Mouse (Mus musculus): ENCODE results near the gene Phactr1. TPM values are rescaled to one million over a fixed set of nuclear protein-coding genes. Genes with fewer than 3 reads are reported as not detected.

The Phactr1 gene
- polyA plus RNA-seq, 1 experiment from 2014 or later = 0.61 TPM

DNA sequence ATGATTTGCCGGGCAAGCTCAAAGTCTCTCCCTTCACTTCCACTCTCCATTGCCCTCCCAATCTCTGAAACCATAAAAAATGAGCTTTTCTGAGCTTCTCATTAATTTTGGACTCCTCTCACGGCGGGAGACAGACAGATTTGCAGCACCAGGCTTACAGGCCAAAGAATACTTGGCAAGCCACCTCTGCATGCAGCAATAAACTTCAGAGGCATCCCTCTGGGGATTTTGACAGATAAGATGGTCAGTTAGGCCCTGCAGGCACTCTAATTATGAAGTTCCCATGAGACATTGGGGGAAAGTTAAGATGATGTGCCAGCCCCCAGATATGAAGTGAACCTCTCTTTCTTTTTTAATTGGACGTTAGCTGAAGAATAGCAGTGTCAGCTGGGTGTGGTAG is 300.2 kb downstream of the Phactr1 start:
- no peak overlapping the region for H3K4me3 ChIP-seq (ENCODE audit: low read depth, low read length)
- no peaks in the 10 kb centered on the region for H3K27me3 ChIP-seq (ENCODE audit: control insufficient read depth, insufficient read depth, low read depth, low read length)
- no peak overlapping the region for H3K4me2 ChIP-seq (ENCODE audit: low read depth, low read length)
- no peaks in the 10 kb centered on the region for H3K36me3 ChIP-seq (ENCODE audit: control insufficient read depth, insufficient read depth)
- no peak for ATAC-seq (ENCODE audit: low read depth)
- H3K9me3 ChIP-seq (replicated peaks; ENCODE audit: control insufficient read depth, low read length) = no peaks in the 10 kb centered on the region
- no peaks in the 10 kb centered on the region for H3K4me1 ChIP-seq (ENCODE audit: control insufficient read depth, low read depth, low read length)
- WGBS (ENCODE audit: insufficient replicate concordance) = 53% methylated on average over 4 of the region's 4 CpGs
- H3K9ac ChIP-seq (ENCODE audit: low read depth, low read length) = no peak overlapping the region
- H3K27ac ChIP-seq (ENCODE audit: low read length) = no peak overlapping the region

GRCm38 (mm10) chr13:42982646-42983045 is 302.2 kb downstream of the Phactr1 start:
- ATAC-seq (ENCODE audit: low read depth) = no peak
- no peaks in the 10 kb centered on the region for H3K9me3 ChIP-seq (replicated peaks; ENCODE audit: control insufficient read depth, low read length)
- H3K4me3 ChIP-seq (ENCODE audit: low read depth, low read length) = no peak overlapping the region
- H3K27me3 ChIP-seq (ENCODE audit: control insufficient read depth, insufficient read depth, low read depth, low read length) = no peaks in the 10 kb centered on the region
- no peak overlapping the region for H3K4me2 ChIP-seq (ENCODE audit: low read depth, low read length)
- H3K27ac ChIP-seq (ENCODE audit: low read length) = no peak overlapping the region
- no peak overlapping the region for H3K9ac ChIP-seq (ENCODE audit: low read depth, low read length)
- no peaks in the 10 kb centered on the region for H3K4me1 ChIP-seq (ENCODE audit: control insufficient read depth, low read depth, low read length)
- no peaks in the 10 kb centered on the region for H3K36me3 ChIP-seq (ENCODE audit: control insufficient read depth, insufficient read depth)
- WGBS (ENCODE audit: insufficient replicate concordance) = 75% methylated on average over 9 of the region's 9 CpGs

DNA sequence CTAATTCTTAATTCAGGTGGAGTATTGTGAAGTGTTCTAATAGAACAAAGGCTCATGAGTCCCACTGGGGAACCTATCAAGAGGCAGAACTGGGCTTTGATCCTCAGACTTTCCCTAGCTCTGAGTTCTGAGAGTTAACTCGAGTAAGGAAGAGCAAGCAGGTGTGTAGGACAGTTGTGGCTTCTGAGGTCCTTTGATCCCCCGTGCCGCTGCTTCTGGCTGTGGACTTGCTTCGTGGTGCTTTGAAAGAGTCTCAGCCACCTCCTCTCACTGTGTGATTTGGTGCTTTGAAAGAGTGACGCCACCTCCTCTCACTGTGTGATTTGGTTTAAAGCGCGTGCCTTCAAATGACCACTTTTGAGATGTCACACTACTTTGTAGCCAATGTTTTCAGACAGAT is 305.4 kb downstream of the Phactr1 start:
- WGBS (ENCODE audit: insufficient replicate concordance) = 63% methylated on average over 7 of the region's 7 CpGs
- Histone ChIP-seq H3K27me3 (ENCODE audit: control insufficient read depth, insufficient read depth, low read depth, low read length) (no peaks in the 10 kb centered on the region), H3K4me2 (ENCODE audit: low read depth, low read length) (no peak overlapping the region), H3K27ac (ENCODE audit: low read length) (no peak overlapping the region), H3K9me3 (replicated peaks; ENCODE audit: control insufficient read depth, low read length) (no peaks in the 10 kb centered on the region), H3K4me1 (ENCODE audit: control insufficient read depth, low read depth, low read length) (no peaks in the 10 kb centered on the region), H3K4me3 (ENCODE audit: low read depth, low read length) (no peak overlapping the region), H3K9ac (ENCODE audit: low read depth, low read length) (no peak overlapping the region), H3K36me3 (ENCODE audit: control insufficient read depth, insufficient read depth) (no peaks in the 10 kb centered on the region)
- no peak for ATAC-seq (ENCODE audit: low read depth)

- Histone ChIP-seq H3K27me3 (ENCODE audit: control insufficient read depth, insufficient read depth, low read depth, low read length) (no peaks in the 10 kb centered on the region), H3K36me3 (ENCODE audit: control insufficient read depth, insufficient read depth) (no peaks in the 10 kb centered on the region), H3K9ac (ENCODE audit: low read depth, low read length) (no peak overlapping the region), H3K9me3 (replicated peaks; ENCODE audit: control insufficient read depth, low read length) (no peaks in the 10 kb centered on the region), H3K27ac (ENCODE audit: low read length) (no peak overlapping the region), H3K4me2 (ENCODE audit: low read depth, low read length) (no peak overlapping the region), H3K4me1 (ENCODE audit: control insufficient read depth, low read depth, low read length) (no peaks in the 10 kb centered on the region), H3K4me3 (ENCODE audit: low read depth, low read length) (no peak overlapping the region)
- ATAC-seq (ENCODE audit: low read depth) = no peak
- 55% methylated on average over 5 of the region's 5 CpGs for WGBS (ENCODE audit: insufficient replicate concordance)
Measured at GRCm38 (mm10) chr13:42987931-42988579, 307.6 kb downstream of the Phactr1 start.

DNA sequence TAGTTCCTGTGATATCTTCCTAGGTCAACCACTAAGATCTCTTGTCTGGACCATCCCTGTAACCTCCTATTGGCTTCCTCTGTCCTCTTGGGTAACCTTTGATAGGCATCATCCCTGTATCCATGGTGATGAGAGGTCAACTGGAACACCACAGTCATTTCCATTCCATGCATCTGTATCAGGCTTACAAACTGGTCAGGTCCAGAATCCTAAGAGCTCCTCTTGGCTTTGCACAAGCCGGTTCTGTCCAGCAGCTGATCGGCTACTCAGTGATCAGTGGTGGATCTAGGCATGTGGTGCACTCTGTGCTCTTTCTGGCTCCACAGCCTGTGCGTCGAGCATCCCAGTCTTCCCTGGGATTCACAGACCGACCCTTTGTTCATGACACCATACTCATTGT is 309.1 kb downstream of the Phactr1 start:
- Histone ChIP-seq H3K27ac (ENCODE audit: low read length) (no peak overlapping the region), H3K4me3 (ENCODE audit: low read depth, low read length) (no peak overlapping the region), H3K36me3 (ENCODE audit: control insufficient read depth, insufficient read depth) (no peaks in the 10 kb centered on the region), H3K9me3 (replicated peaks; ENCODE audit: control insufficient read depth, low read length) (no peaks in the 10 kb centered on the region), H3K4me1 (ENCODE audit: control insufficient read depth, low read depth, low read length) (no peaks in the 10 kb centered on the region), H3K9ac (ENCODE audit: low read depth, low read length) (no peak overlapping the region), H3K4me2 (ENCODE audit: low read depth, low read length) (no peak overlapping the region), H3K27me3 (ENCODE audit: control insufficient read depth, insufficient read depth, low read depth, low read length) (no peaks in the 10 kb centered on the region)
- WGBS (ENCODE audit: insufficient replicate concordance) = 63% methylated on average over 5 of the region's 5 CpGs
- no peak for ATAC-seq (ENCODE audit: low read depth)

- Histone ChIP-seq H3K36me3 (ENCODE audit: control insufficient read depth, insufficient read depth) (no peaks in the 10 kb centered on the region), H3K4me2 (ENCODE audit: low read depth, low read length) (no peak overlapping the region), H3K27ac (ENCODE audit: low read length) (no peak overlapping the region), H3K9ac (ENCODE audit: low read depth, low read length) (no peak overlapping the region), H3K4me3 (ENCODE audit: low read depth, low read length) (no peak overlapping the region), H3K9me3 (replicated peaks; ENCODE audit: control insufficient read depth, low read length) (no peaks in the 10 kb centered on the region), H3K27me3 (ENCODE audit: control insufficient read depth, insufficient read depth, low read depth, low read length) (no peaks in the 10 kb centered on the region), H3K4me1 (ENCODE audit: control insufficient read depth, low read depth, low read length) (no peaks in the 10 kb centered on the region)
- no peak for ATAC-seq (ENCODE audit: low read depth)
- 72% methylated on average over 3 of the region's 3 CpGs for WGBS (ENCODE audit: insufficient replicate concordance)
Measured at GRCm38 (mm10) chr13:42990051-42990450, 309.6 kb downstream of the Phactr1 start.

DNA sequence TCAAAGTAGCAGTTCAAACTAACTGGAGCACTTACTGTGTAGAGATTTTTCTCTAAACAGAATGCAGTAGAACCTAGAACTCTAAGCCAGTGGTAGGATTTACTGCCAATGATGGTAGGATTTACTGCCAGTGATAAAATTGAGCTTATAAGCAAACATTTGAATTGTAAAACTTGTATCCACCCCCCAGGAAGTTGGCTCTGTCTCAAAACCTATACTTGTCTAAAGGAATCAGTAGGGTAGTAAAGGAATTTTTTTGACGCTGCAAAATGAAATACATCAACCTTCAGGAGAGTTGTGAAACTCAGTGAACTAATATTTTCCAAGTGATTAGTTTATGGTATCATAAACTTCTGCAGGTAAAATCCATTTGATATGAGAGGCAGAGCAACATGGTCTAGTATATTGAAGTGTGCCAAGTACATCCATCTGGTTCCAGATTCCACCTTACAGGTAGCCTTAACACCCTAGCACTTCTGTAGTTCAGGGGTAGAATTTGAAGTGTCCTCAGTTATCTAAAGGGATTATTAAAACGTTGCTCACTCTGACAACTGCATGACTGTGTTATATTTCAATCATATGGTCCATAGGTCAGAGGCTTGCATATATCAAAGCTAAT is 310.2 kb downstream of the Phactr1 start:
- 42% methylated on average over 2 of the region's 2 CpGs for WGBS (ENCODE audit: insufficient replicate concordance)
- no peak for ATAC-seq (ENCODE audit: low read depth)

DNA sequence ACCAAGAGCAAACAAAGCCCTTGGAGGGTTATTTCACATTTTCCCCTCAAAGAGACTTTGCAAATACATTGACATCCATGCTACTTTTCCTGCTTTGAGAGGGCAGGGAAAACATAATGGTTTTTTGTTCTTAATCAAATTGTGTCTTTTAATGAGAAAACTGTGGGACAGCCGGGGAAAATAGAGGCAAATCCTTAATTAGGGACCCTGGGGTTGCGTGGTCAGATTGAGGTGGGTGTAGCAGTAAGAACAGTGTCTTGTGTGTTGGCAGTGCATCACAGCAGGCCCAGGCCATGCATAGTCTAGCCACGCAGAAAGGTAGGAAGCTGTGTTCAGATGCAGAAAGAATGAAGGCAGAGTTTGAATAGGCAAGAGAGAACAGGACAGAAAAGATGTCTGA is 310.7 kb downstream of the Phactr1 start:
- Histone ChIP-seq H3K4me1 (ENCODE audit: control insufficient read depth, low read depth, low read length) (no peaks in the 10 kb centered on the region), H3K9me3 (replicated peaks; ENCODE audit: control insufficient read depth, low read length) (no peaks in the 10 kb centered on the region), H3K4me3 (ENCODE audit: low read depth, low read length) (no peak overlapping the region), H3K9ac (ENCODE audit: low read depth, low read length) (no peak overlapping the region), H3K27me3 (ENCODE audit: control insufficient read depth, insufficient read depth, low read depth, low read length) (no peaks in the 10 kb centered on the region), H3K4me2 (ENCODE audit: low read depth, low read length) (no peak overlapping the region), H3K27ac (ENCODE audit: low read length) (no peak overlapping the region), H3K36me3 (ENCODE audit: control insufficient read depth, insufficient read depth) (no peaks in the 10 kb centered on the region)
- WGBS (ENCODE audit: insufficient replicate concordance) = 59% methylated on average over 3 of the region's 3 CpGs
- no peak for ATAC-seq (ENCODE audit: low read depth)

More for the DNA sequence above, 310.2 kb downstream of the Phactr1 start:
- Histone ChIP-seq H3K4me3 (ENCODE audit: low read depth, low read length) (no peak overlapping the region), H3K9ac (ENCODE audit: low read depth, low read length) (no peak overlapping the region), H3K27ac (ENCODE audit: low read length) (no peak overlapping the region), H3K36me3 (ENCODE audit: control insufficient read depth, insufficient read depth) (no peaks in the 10 kb centered on the region), H3K4me2 (ENCODE audit: low read depth, low read length) (no peak overlapping the region), H3K4me1 (ENCODE audit: control insufficient read depth, low read depth, low read length) (no peaks in the 10 kb centered on the region), H3K27me3 (ENCODE audit: control insufficient read depth, insufficient read depth, low read depth, low read length) (no peaks in the 10 kb centered on the region), H3K9me3 (replicated peaks; ENCODE audit: control insufficient read depth, low read length) (no peaks in the 10 kb centered on the region)

- no peak overlapping the region for H3K27ac ChIP-seq (ENCODE audit: low read length)
- no peak overlapping the region for H3K4me3 ChIP-seq (ENCODE audit: low read depth, low read length)
- H3K27me3 ChIP-seq (ENCODE audit: control insufficient read depth, insufficient read depth, low read depth, low read length) = no peaks in the 10 kb centered on the region
- H3K4me2 ChIP-seq (ENCODE audit: low read depth, low read length) = no peak overlapping the region
- H3K9me3 ChIP-seq (replicated peaks; ENCODE audit: control insufficient read depth, low read length) = no peaks in the 10 kb centered on the region
- 44% methylated on average over 4 of the region's 4 CpGs for WGBS (ENCODE audit: insufficient replicate concordance)
- no peak for ATAC-seq (ENCODE audit: low read depth)
- no peak overlapping the region for H3K9ac ChIP-seq (ENCODE audit: low read depth, low read length)
- no peaks in the 10 kb centered on the region for H3K36me3 ChIP-seq (ENCODE audit: control insufficient read depth, insufficient read depth)
- no peaks in the 10 kb centered on the region for H3K4me1 ChIP-seq (ENCODE audit: control insufficient read depth, low read depth, low read length)
Measured at GRCm38 (mm10) chr13:42992306-42992705, 311.9 kb downstream of the Phactr1 start.
